ENCODE assay signal across 26 mouse cellular contexts in genomic region chr5:64475736-64476519, GRCm38 (mm10).
A peak's percentile ranks its signal among the peaks of the same experiment; 100 is the strongest.
DNase-seq lines count a peak whose midpoint lies in the region; ATAC-seq and TF ChIP-seq lines count a peak whose summit lies in the region.
"Had no signal": no experiment of that assay in that cellular context is flagged by ENCODE, and none has a peak within 500 bp of the region (broad histone marks: within the 10 kb centered on the region; RNA-seq: fewer than 3 reads in every experiment).

No protein-coding gene starts in this region.

- no peak overlapping the region for H3K4me3 ChIP-seq in layer of hippocampus, adult 2 months
- H3K4me3 ChIP-seq in forebrain, embryonic 13.5 days, result no peak overlapping the region
- H3K4me3 ChIP-seq: embryonic facial prominence, embryonic 15.5 days; heart, embryonic 12.5 days; hindbrain, embryonic 15.5 days; intestine, embryonic 15.5 days; left cerebral cortex, adult 2 months; liver, embryonic 13.5 days had no signal

- no peak overlapping the region for H3K4me2 ChIP-seq in forebrain, embryonic 13.5 days
- H3K4me2 ChIP-seq: embryonic facial prominence, embryonic 15.5 days; heart, embryonic 12.5 days; hindbrain, embryonic 15.5 days; intestine, embryonic 15.5 days; liver, embryonic 13.5 days had no signal

- H3K27ac ChIP-seq in layer of hippocampus, adult 2 months, result peak overlapping the region; percentile 51; the same call in 1 of the 2 replicates
- H3K27ac ChIP-seq in forebrain, embryonic 13.5 days, result peak overlapping the region; percentile 76
- H3K27ac ChIP-seq: embryonic facial prominence, embryonic 15.5 days; hindbrain, embryonic 15.5 days; intestine, embryonic 15.5 days; left cerebral cortex, adult 2 months; liver, embryonic 13.5 days; stomach, postnatal 0 days had no signal

- WGBS in forebrain, embryonic 13.5 days, result 52% methylated on average over 8 of the region's 8 CpGs

- no peaks in the 10 kb centered on the region for H3K36me3 ChIP-seq in forebrain, embryonic 13.5 days (ENCODE audit: poor library complexity, severe bottlenecking)
- H3K36me3 ChIP-seq: embryonic facial prominence, embryonic 15.5 days; heart, embryonic 12.5 days; hindbrain, embryonic 15.5 days; intestine, embryonic 15.5 days; liver, embryonic 13.5 days had no signal

- H3K9me3 ChIP-seq in forebrain, embryonic 13.5 days (replicated peaks), result 0 out of 2 replicates have a peak, but pooled peaks cover 4% of the 10 kb centered on the region
- H3K9me3 ChIP-seq: embryonic facial prominence, embryonic 15.5 days; heart, embryonic 12.5 days; hindbrain, embryonic 15.5 days; intestine, embryonic 15.5 days; liver, embryonic 13.5 days had no signal

- H3K4me1 ChIP-seq in forebrain, embryonic 13.5 days, result peaks cover 31% of the 10 kb centered on the region
- H3K4me1 ChIP-seq: hindbrain, embryonic 15.5 days; intestine, embryonic 15.5 days had no signal

- ATAC-seq in forebrain, embryonic 13.5 days, result peak; percentile 46
- ATAC-seq: activated CD4-positive, CD25-positive, alpha-beta regulatory T cell, adult 4 months; intestine, embryonic 15.5 days had no signal

- H3K9ac ChIP-seq in forebrain, embryonic 13.5 days, result no peak overlapping the region
- H3K9ac ChIP-seq: embryonic facial prominence, embryonic 15.5 days; heart, embryonic 12.5 days; hindbrain, embryonic 15.5 days; intestine, embryonic 15.5 days; liver, embryonic 13.5 days had no signal

- TF ChIP-seq POLR2A in brain, embryonic 14.5 days (IDR thresholded peaks at IDR 0.05; ENCODE audit: borderline replicate concordance, extremely low read depth, insufficient read depth, insufficient read length, poor library complexity, severe bottlenecking), result no peak

- TF ChIP-seq CTCF in layer of hippocampus, adult 2 months (conservative IDR thresholded peaks at IDR 0.05), result no peak
- TF ChIP-seq CTCF in brain, embryonic 14.5 days (IDR thresholded peaks at IDR 0.05; ENCODE audit: borderline replicate concordance, extremely low read depth, insufficient read depth, insufficient read length), result no peak

- no peaks in the 10 kb centered on the region for H3K27me3 ChIP-seq in forebrain, embryonic 13.5 days
- H3K27me3 ChIP-seq: embryonic facial prominence, embryonic 15.5 days; heart, embryonic 12.5 days; hindbrain, embryonic 15.5 days; intestine, embryonic 15.5 days; liver, embryonic 13.5 days had no signal

- DNase-seq in cerebellum, postnatal 10 days, result peak; percentile 14 to 24
- no peak for DNase-seq in cerebellum, adult 9-10 months
- no peak for DNase-seq in layer of hippocampus, adult 2 months (ENCODE audit: low spot score in 2 of 2)
- no peak for DNase-seq in layer of hippocampus, adult 9-10 months (ENCODE audit: low spot score)
- DNase-seq in brain, embryonic 14.5 days (ENCODE audit: low read depth), result peak; percentile 74
- DNase-seq in gastrocnemius, adult 8-10 months (ENCODE audit: low spot score in 2 of 2), result no peak
- DNase-seq: B cell, adult 2 months; cerebellum, adult 8-10 months; gastrocnemius, postnatal 14 days; heart, adult 18-20 months; heart, postnatal 10 days; kidney, adult 9 months; kidney, postnatal 4 days; liver, embryonic 13.5 days; lung, adult 2 months; lung, postnatal 14 days; thymus, adult 2 months; thymus, postnatal 4 days had no signal

Comparison
In these comparisons a context has a peak if more than half of its experiments do, and no peak if none do; other contexts are left out.
1. DNase-seq: peak in cerebellum, postnatal 10 days (2 of 2) and brain, embryonic 14.5 days (single experiment); none in cerebellum, adult 9-10 months (single experiment), layer of hippocampus, adult 2 months (0 of 2), layer of hippocampus, adult 9-10 months (single experiment) and gastrocnemius, adult 8-10 months (0 of 2).